Mouse (Mus musculus) limb, embryonic 11.5 days (tissue): ENCODE results near the gene Lrtm2. TPM values are rescaled to one million over a fixed set of nuclear protein-coding genes. Genes with fewer than 3 reads are reported as not detected.
"Not testable (repeated sequence)": the region's sequence is repeated elsewhere in the genome, so short reads cannot be mapped to it uniquely, and the experiment has no call there.

Experiments
- ATAC-seq: fragments of 200-750 bp; cut with Nextera tagmentation; 2 replicates; pipeline ENCODE4 v1.8.0; 2017; ENCODE audit warnings: low read depth; ENCODE audit not compliant: insufficient number of reproducible peaks, low FRiP score, low TSS enrichment
- DNase-seq: peaks from one replicate; pipeline ENCODE4 v3.0.0-alpha.2; 2015; ENCODE audit warnings: low spot score
- H3K27ac ChIP-seq: fragments of 300-500 bp; sonication (generic); replicated peaks from 2 replicates; pipeline ENCODE4 v1.5.1; 2014; ENCODE audit warnings: low read depth, mild to moderate bottlenecking, low read length
- H3K27me3 ChIP-seq: fragments of 300-500 bp; sonication (generic); 2 replicates; pipeline ENCODE4 v1.6.1; 2014; ENCODE audit warnings: mild to moderate bottlenecking, low read length, mixed read lengths; ENCODE audit not compliant: control insufficient read depth, insufficient read depth
- H3K36me3 ChIP-seq: fragments of 300-500 bp; sonication (generic); 2 replicates; pipeline ENCODE4 v1.6.1; 2014; ENCODE audit warnings: mild to moderate bottlenecking, low read length, moderate library complexity, mixed read lengths; ENCODE audit not compliant: control insufficient read depth, insufficient read depth
- H3K4me1 ChIP-seq: fragments of 300-500 bp; sonication (generic); 2 replicates; pipeline ENCODE4 v1.6.1; 2014; ENCODE audit warnings: low read length, mixed read lengths; ENCODE audit not compliant: control insufficient read depth, insufficient read depth
- H3K4me2 ChIP-seq: fragments of 300-500 bp; sonication (generic); 2 replicates; pipeline ENCODE4 v1.6.1; 2014; ENCODE audit warnings: low read depth, mild to moderate bottlenecking, moderate library complexity; ENCODE audit not compliant: severe bottlenecking
- H3K4me3 ChIP-seq: fragments of 300-500 bp; sonication (generic); 2 replicates; pipeline ENCODE4 v1.5.1; 2014; ENCODE audit warnings: low read depth, low read length
- H3K9ac ChIP-seq: fragments of 300-500 bp; sonication (generic); 2 replicates; pipeline ENCODE4 v1.6.1; 2014; ENCODE audit warnings: mild to moderate bottlenecking, low read length
- H3K9me3 ChIP-seq: fragments of 300-500 bp; sonication (generic); 2 replicates; pipeline ENCODE4 v1.6.1; 2016; ENCODE audit warnings: low read length; ENCODE audit not compliant: control insufficient read depth
- WGBS: fragments of 180-500 bp; shearing (Covaris S2); extraction: QIAGEN DNeasy Blood & Tissue Kit; methylation state at CpG from one replicate; pipeline ENCODE4 v1.1.7; 2014; 5-methylcytosine and 5-hydroxymethylcytosine counted together
- polyA plus RNA-seq: library from polyadenylated mRNA; unstranded; fragments of >200 nt; fragmentation: Nextera tagmentation; extraction: Ambion mirVana; gene quantifications from 2 replicates; pipeline ENCODE4 v1.2.1, GENCODE M21; 2014

Gene Lrtm2
- not detected in 2 replicates for polyA plus RNA-seq

GRCm38 (mm10) chr6:119330506-119330905 lies at the start of gene Lrtm2:
Lrtm2 (minus strand) TSS chr6:119330766.
- no peak within 1 kb of the TSS; the same call in 1 of the 2 replicates for H3K9ac ChIP-seq
- DNase-seq (peak; percentile 28), ATAC-seq (no peak)
- no peak within 1 kb of the TSS for H3K27ac ChIP-seq
- peaks cover 8% of the 10 kb centered on the region; the same call in 1 of the 2 replicates for H3K4me1 ChIP-seq
- WGBS, result under 1% methylated on average over 31 of the region's 31 CpGs
- peak within 1 kb of the TSS; percentile 20 for H3K4me3 ChIP-seq
- H3K27me3 ChIP-seq, result peaks cover 37% of the 10 kb centered on the region
- no peaks in the 10 kb centered on the region for H3K9me3 ChIP-seq
- H3K4me2 ChIP-seq, result peak within 1 kb of the TSS; percentile 39
- no peaks in the 10 kb centered on the region for H3K36me3 ChIP-seq

GRCm38 (mm10) chr6:119378631-119379030 lies 48.1 kb upstream of the Lrtm2 start:
- DNase-seq (no peak), ATAC-seq (no peak)
- Histone ChIP-seq H3K9ac (no peak overlapping the region), H3K4me1 (no peaks in the 10 kb centered on the region), H3K4me2 (no peak overlapping the region), H3K27ac (no peak overlapping the region), H3K9me3 (no peaks in the 10 kb centered on the region), H3K27me3 (no peaks in the 10 kb centered on the region), H3K36me3 (no peaks in the 10 kb centered on the region), H3K4me3 (no peak overlapping the region)
- WGBS, result 88% methylated on average over 1 of the region's 1 CpGs

- WGBS, result 65% methylated on average over 2 of the region's 2 CpGs
- H3K36me3 ChIP-seq, result no peaks in the 10 kb centered on the region
These were observed 47.0 kb upstream of the Lrtm2 start for GRCm38 (mm10) chr6:119377613-119378012.

DNA sequence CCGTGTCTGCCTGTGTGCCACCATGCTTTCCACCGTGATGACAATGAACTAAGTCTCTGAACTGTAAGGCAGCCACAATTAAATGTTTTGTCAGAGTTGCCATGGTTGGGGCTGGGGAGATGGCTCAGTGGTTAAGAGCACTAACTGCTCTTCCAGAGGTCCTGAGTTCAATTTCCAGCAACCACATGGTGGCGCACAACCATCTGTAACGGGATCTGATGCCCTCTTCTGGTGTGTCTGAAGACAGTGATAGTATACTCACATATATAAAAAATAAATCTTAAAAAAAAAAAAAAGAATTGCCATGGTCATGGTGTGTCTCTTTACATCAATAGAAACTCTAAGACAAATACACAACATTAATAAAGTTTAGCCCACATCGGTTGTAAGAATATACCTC lies 44.5 kb upstream of the Lrtm2 start:
- Histone ChIP-seq H3K27me3 (no peaks in the 10 kb centered on the region), H3K9me3 (no peaks in the 10 kb centered on the region), H3K4me1 (no peaks in the 10 kb centered on the region), H3K27ac (no peak overlapping the region), H3K4me3 (no peak overlapping the region), H3K4me2 (no peak overlapping the region), H3K9ac (no peak overlapping the region), H3K36me3 (no peaks in the 10 kb centered on the region)
- 87% methylated on average over 5 of the region's 5 CpGs for WGBS
- ATAC-seq (no peak), DNase-seq (no peak)

More at GRCm38 (mm10) chr6:119377613-119378012, 47.0 kb upstream of the Lrtm2 start:
- no peaks in the 10 kb centered on the region for H3K9me3 ChIP-seq
- no peak overlapping the region for H3K27ac ChIP-seq
- DNase-seq, result no peak
- no peaks in the 10 kb centered on the region for H3K27me3 ChIP-seq
- H3K4me3 ChIP-seq, result no peak overlapping the region
- ATAC-seq, result no peak
- H3K4me2 ChIP-seq, result no peak overlapping the region
- H3K4me1 ChIP-seq, result no peaks in the 10 kb centered on the region
- H3K9ac ChIP-seq, result no peak overlapping the region

GRCm38 (mm10) chr6:119373000-119373705 lies 42.6 kb upstream of the Lrtm2 start:
- Histone ChIP-seq H3K4me3 (no peak overlapping the region), H3K36me3 (no peaks in the 10 kb centered on the region; the same call in 1 of the 2 replicates), H3K27me3 (no peaks in the 10 kb centered on the region), H3K4me2 (no peak overlapping the region), H3K4me1 (no peaks in the 10 kb centered on the region), H3K27ac (no peak overlapping the region), H3K9ac (no peak overlapping the region), H3K9me3 (no peaks in the 10 kb centered on the region)
- DNase-seq (no peak), ATAC-seq (no peak)

DNA sequence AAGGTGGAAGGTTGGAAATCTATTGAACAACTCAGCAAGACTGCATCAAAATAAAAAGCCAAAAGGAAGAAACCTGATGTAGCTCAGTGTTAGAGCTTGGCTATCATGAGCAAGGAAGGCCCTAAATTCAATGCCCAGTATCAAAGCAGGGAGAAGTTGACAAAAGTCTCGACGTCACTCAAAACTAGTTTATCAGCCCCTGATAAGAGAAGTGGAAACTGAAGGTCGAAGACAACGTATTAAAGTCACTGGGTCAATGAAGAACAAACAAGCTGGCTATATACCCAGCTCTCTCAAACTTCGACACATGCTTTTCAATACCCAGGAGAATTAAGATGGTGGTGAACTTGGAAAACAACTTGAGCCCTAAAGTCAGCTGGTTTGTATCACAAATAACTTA lies 41.7 kb upstream of the Lrtm2 start:
- Histone ChIP-seq H3K27me3 (no peaks in the 10 kb centered on the region), H3K36me3 (no peaks in the 10 kb centered on the region; the same call in 1 of the 2 replicates), H3K4me3 (no peak overlapping the region), H3K4me1 (no peaks in the 10 kb centered on the region), H3K9me3 (no peaks in the 10 kb centered on the region), H3K4me2 (no peak overlapping the region), H3K9ac (no peak overlapping the region), H3K27ac (no peak overlapping the region)
- DNase-seq (no peak), ATAC-seq (no peak)
- whole genome bisulfite sequencing, result 93% methylated on average over 5 of the region's 5 CpGs

GRCm38 (mm10) chr6:119371624-119372023 lies 41.1 kb upstream of the Lrtm2 start:
- Histone ChIP-seq H3K36me3 (no peaks in the 10 kb centered on the region; the same call in 1 of the 2 replicates), H3K27me3 (no peaks in the 10 kb centered on the region), H3K4me1 (no peaks in the 10 kb centered on the region), H3K9me3 (no peaks in the 10 kb centered on the region), H3K4me2 (no peak overlapping the region), H3K9ac (no peak overlapping the region), H3K4me3 (no peak overlapping the region), H3K27ac (no peak overlapping the region)
- no peak for ATAC-seq
- DNase-seq, result no peak

GRCm38 (mm10) chr6:119367382-119367781 lies 36.8 kb upstream of the Lrtm2 start:
- H3K27me3 ChIP-seq, result no peaks in the 10 kb centered on the region
- no peak overlapping the region for H3K27ac ChIP-seq
- ATAC-seq, result no peak
- H3K4me3 ChIP-seq, result no peak overlapping the region
- no peaks in the 10 kb centered on the region for H3K9me3 ChIP-seq
- DNase-seq, result no peak
- 93% methylated on average over 2 of the region's 2 CpGs for WGBS
- peaks cover 5% of the 10 kb centered on the region; the same call in 1 of the 2 replicates for H3K36me3 ChIP-seq
- H3K4me2 ChIP-seq, result no peak overlapping the region
- H3K9ac ChIP-seq, result no peak overlapping the region
- no peaks in the 10 kb centered on the region for H3K4me1 ChIP-seq

GRCm38 (mm10) chr6:119366800-119367199 lies 36.2 kb upstream of the Lrtm2 start:
- not testable (repeated sequence) for DNase-seq, H3K27me3 ChIP-seq, H3K4me3 ChIP-seq, ATAC-seq, H3K9ac ChIP-seq, H3K4me2 ChIP-seq, H3K9me3 ChIP-seq, H3K27ac ChIP-seq, H3K4me1 ChIP-seq, H3K36me3 ChIP-seq
- 78% methylated on average over 3 of the region's 4 CpGs for WGBS
